Mouse (Mus musculus) hindbrain, embryonic 11.5 days (tissue): Measurements from ENCODE around the gene Prr5l. TPM values are rescaled to one million over a fixed set of nuclear protein-coding genes. Genes with fewer than 3 reads are reported as not detected.

Experiments used
- ATAC-seq: fragments of 200-750 bp; cut with Nextera tagmentation; 2 replicates; pipeline ENCODE4 v1.8.0; 2017; ENCODE audit warnings: mild to moderate bottlenecking, moderate TSS enrichment, moderate library complexity; ENCODE audit not compliant: low FRiP score
- DNase-seq: peaks from one replicate; pipeline ENCODE4 v3.0.0-alpha.2; 2015; ENCODE audit warnings: low spot score
- H3K27ac ChIP-seq: fragments of 300-500 bp; sonication (generic); 2 replicates; pipeline ENCODE4 v1.5.1; 2014; ENCODE audit warnings: mild to moderate bottlenecking, low read depth, low read length
- H3K27me3 ChIP-seq: fragments of 300-500 bp; sonication (generic); 2 replicates; pipeline ENCODE4 v1.6.1; 2014; ENCODE audit warnings: mild to moderate bottlenecking, low read length, moderate library complexity, mixed read lengths; ENCODE audit not compliant: control insufficient read depth, insufficient read depth
- H3K36me3 ChIP-seq: fragments of 300-500 bp; sonication (generic); 2 replicates; pipeline ENCODE4 v1.6.1; 2014; ENCODE audit warnings: mild to moderate bottlenecking, low read length, moderate library complexity, mixed read lengths; ENCODE audit not compliant: control insufficient read depth, insufficient read depth
- H3K4me1 ChIP-seq: fragments of 300-500 bp; sonication (generic); replicated peaks from 2 replicates; pipeline ENCODE4 v1.6.1; 2014; ENCODE audit warnings: low read length, mixed read lengths; ENCODE audit not compliant: control insufficient read depth, insufficient read depth
- H3K4me2 ChIP-seq: fragments of 300-500 bp; sonication (generic); replicated peaks from 2 replicates; pipeline ENCODE4 v1.6.1; 2014; ENCODE audit warnings: mild to moderate bottlenecking, low read depth, low read length
- H3K4me3 ChIP-seq: fragments of 300-500 bp; sonication (generic); 2 replicates; pipeline ENCODE4 v1.5.1; 2014; ENCODE audit warnings: low read depth, low read length
- H3K9ac ChIP-seq: fragments of 300-500 bp; sonication (generic); 2 replicates; pipeline ENCODE4 v1.6.1; 2014; ENCODE audit warnings: low read depth, low read length
- H3K9me3 ChIP-seq: fragments of 300-500 bp; sonication (generic); 2 replicates; pipeline ENCODE4 v1.6.1; 2016; ENCODE audit warnings: low read length; ENCODE audit not compliant: control insufficient read depth
- WGBS: fragments of 180-500 bp; shearing (Covaris S2); extraction: QIAGEN DNeasy Blood & Tissue Kit; methylation state at CpG from one replicate; pipeline ENCODE4 v1.1.7; 2014; 5-methylcytosine and 5-hydroxymethylcytosine counted together
- polyA plus RNA-seq: library from polyadenylated mRNA; unstranded; fragments of >200 nt; fragmentation: Nextera tagmentation; extraction: Ambion mirVana; gene quantifications from 2 replicates; pipeline ENCODE4 v1.2.1, GENCODE M21; 2014

The Prr5l gene
- polyA plus RNA-seq, 1 experiment from 2014 or later, result 13.2 TPM

- H3K36me3 ChIP-seq, result no peaks in the 10 kb centered on the region
- H3K9me3 ChIP-seq, result no peaks in the 10 kb centered on the region
- WGBS, result 92% methylated on average over 6 of the region's 6 CpGs
- H3K4me3 ChIP-seq, result no peak overlapping the region
- DNase-seq (no peak), ATAC-seq (no peak)
- H3K4me1 ChIP-seq, result no peaks in the 10 kb centered on the region
- no peak overlapping the region for H3K4me2 ChIP-seq
- H3K9ac ChIP-seq, result no peak overlapping the region
- no peak overlapping the region for H3K27ac ChIP-seq
- no peaks in the 10 kb centered on the region for H3K27me3 ChIP-seq
Observed at GRCm38 (mm10) chr2:101778080-101778479, 104.7 kb downstream of the Prr5l start.

GRCm38 (mm10) chr2:101763503-101763902, 119.3 kb downstream of the Prr5l start:
- WGBS, result 91% methylated on average over 5 of the region's 5 CpGs
- H3K4me1 ChIP-seq, result no peaks in the 10 kb centered on the region
- H3K27me3 ChIP-seq, result no peaks in the 10 kb centered on the region
- DNase-seq (no peak), ATAC-seq (no peak)
- H3K9ac ChIP-seq, result no peak overlapping the region
- H3K36me3 ChIP-seq, result no peaks in the 10 kb centered on the region
- H3K9me3 ChIP-seq, result no peaks in the 10 kb centered on the region
- H3K4me3 ChIP-seq, result no peak overlapping the region
- H3K27ac ChIP-seq, result no peak overlapping the region
- H3K4me2 ChIP-seq, result no peak overlapping the region

GRCm38 (mm10) chr2:101762955-101763386, 119.9 kb downstream of the Prr5l start:
- no peaks in the 10 kb centered on the region for H3K4me1 ChIP-seq
- no peak overlapping the region for H3K4me2 ChIP-seq
- DNase-seq, result no peak
- H3K9me3 ChIP-seq, result no peaks in the 10 kb centered on the region
- WGBS, result 73% methylated on average over 4 of the region's 4 CpGs
- no peak for ATAC-seq
- H3K27ac ChIP-seq, result no peak overlapping the region
- no peaks in the 10 kb centered on the region for H3K36me3 ChIP-seq
- H3K4me3 ChIP-seq, result no peak overlapping the region
- H3K27me3 ChIP-seq, result no peaks in the 10 kb centered on the region
- H3K9ac ChIP-seq, result no peak overlapping the region

- Histone ChIP-seq H3K9me3 (no peaks in the 10 kb centered on the region), H3K36me3 (no peaks in the 10 kb centered on the region), H3K4me2 (no peak overlapping the region), H3K27ac (no peak overlapping the region), H3K4me3 (no peak overlapping the region), H3K9ac (no peak overlapping the region), H3K27me3 (no peaks in the 10 kb centered on the region), H3K4me1 (no peaks in the 10 kb centered on the region)
- peak; percentile 34; the same call in 1 of the 2 replicates for ATAC-seq
- 75% methylated on average over 10 of the region's 10 CpGs for WGBS
- DNase-seq, result peak; percentile 15
Observed at GRCm38 (mm10) chr2:101762405-101762804, 120.4 kb downstream of the Prr5l start.

GRCm38 (mm10) chr2:101761898-101762297, 120.9 kb downstream of the Prr5l start:
- 100% methylated on average over 1 of the region's 1 CpGs for WGBS

GRCm38 (mm10) chr2:101759523-101760277, 123.1 kb downstream of the Prr5l start:
- DNase-seq (no peak), ATAC-seq (no peak)
- Histone ChIP-seq H3K4me2 (no peak overlapping the region), H3K36me3 (no peaks in the 10 kb centered on the region), H3K9ac (no peak overlapping the region), H3K4me1 (peaks cover 5% of the 10 kb centered on the region; the same call in 1 of the 2 replicates), H3K27me3 (no peaks in the 10 kb centered on the region), H3K4me3 (no peak overlapping the region), H3K27ac (no peak overlapping the region), H3K9me3 (no peaks in the 10 kb centered on the region)
- 79% methylated on average over 9 of the region's 9 CpGs for WGBS

More at GRCm38 (mm10) chr2:101761898-101762297, 120.9 kb downstream of the Prr5l start:
- no peak overlapping the region for H3K4me3 ChIP-seq
- H3K36me3 ChIP-seq, result no peaks in the 10 kb centered on the region
- H3K4me1 ChIP-seq, result no peaks in the 10 kb centered on the region
- H3K27ac ChIP-seq, result no peak overlapping the region
- H3K9ac ChIP-seq, result no peak overlapping the region
- DNase-seq (no peak), ATAC-seq (no peak)
- H3K9me3 ChIP-seq, result no peaks in the 10 kb centered on the region
- no peaks in the 10 kb centered on the region for H3K27me3 ChIP-seq
- H3K4me2 ChIP-seq, result no peak overlapping the region

- Histone ChIP-seq H3K36me3 (no peaks in the 10 kb centered on the region), H3K27me3 (no peaks in the 10 kb centered on the region), H3K9ac (no peak overlapping the region), H3K4me1 (peaks cover 5% of the 10 kb centered on the region; the same call in 1 of the 2 replicates), H3K4me2 (no peak overlapping the region), H3K4me3 (no peak overlapping the region), H3K27ac (no peak overlapping the region), H3K9me3 (no peaks in the 10 kb centered on the region)
- DNase-seq (no peak), ATAC-seq (no peak)
- WGBS, result 96% methylated on average over 1 of the region's 1 CpGs
Observed at GRCm38 (mm10) chr2:101757806-101758205, 125.0 kb downstream of the Prr5l start.

GRCm38 (mm10) chr2:101756069-101756753, 126.6 kb downstream of the Prr5l start:
- no peaks in the 10 kb centered on the region for H3K9me3 ChIP-seq
- no peak overlapping the region for H3K4me3 ChIP-seq
- no peaks in the 10 kb centered on the region for H3K27me3 ChIP-seq
- H3K27ac ChIP-seq, result no peak overlapping the region
- H3K4me2 ChIP-seq, result no peak overlapping the region
- H3K9ac ChIP-seq, result no peak overlapping the region
- H3K36me3 ChIP-seq, result no peaks in the 10 kb centered on the region
- DNase-seq (peak; percentile 5), ATAC-seq (no peak)
- peaks cover 5% of the 10 kb centered on the region; the same call in 1 of the 2 replicates for H3K4me1 ChIP-seq
- 17% methylated on average over 7 of the region's 7 CpGs for WGBS
